30 mouse cellular contexts compared by ENCODE assay signal in genomic region chr1:174244621-174245020, GRCm38 (mm10). TPM values are rescaled to one million over a fixed set of nuclear protein-coding genes. Genes with fewer than 3 reads are reported as not detected.
DNase-seq lines count a peak whose midpoint lies in the region; ATAC-seq and TF ChIP-seq lines count a peak whose summit lies in the region.
"Had no signal": no experiment of that assay in that cellular context is flagged by ENCODE, and none has a peak within 500 bp of the region (broad histone marks: within the 10 kb centered on the region; RNA-seq: fewer than 3 reads in every experiment).

No protein-coding gene starts in this region.

- intact Hi-C loops in heart, postnatal 10 days (cut with DNase I) = no loop called here

- no peaks in the 10 kb centered on the region for H3K36me3 ChIP-seq in hindbrain, postnatal 0 days (ENCODE audit: insufficient read depth, low read length)
- no peaks in the 10 kb centered on the region for H3K36me3 ChIP-seq in hindbrain, embryonic 10.5 days
- H3K36me3 ChIP-seq in midbrain, embryonic 14.5 days (ENCODE audit: control insufficient read depth, insufficient read depth, low read length) = no peaks in the 10 kb centered on the region
- H3K36me3 ChIP-seq in midbrain, embryonic 16.5 days (ENCODE audit: control insufficient read depth, insufficient read depth, low read length) = no peaks in the 10 kb centered on the region
- H3K36me3 ChIP-seq: forebrain, embryonic 15.5 days; heart, embryonic 13.5 days; hindbrain, embryonic 13.5 days; intestine, embryonic 15.5 days had no signal

- H3K4me1 ChIP-seq in hindbrain, postnatal 0 days (ENCODE audit: insufficient read depth, low read length) = no peaks in the 10 kb centered on the region
- no peaks in the 10 kb centered on the region for H3K4me1 ChIP-seq in hindbrain, embryonic 10.5 days (replicated peaks)
- no peaks in the 10 kb centered on the region for H3K4me1 ChIP-seq in midbrain, embryonic 14.5 days (ENCODE audit: control insufficient read depth, insufficient read depth, low read length)
- no peaks in the 10 kb centered on the region for H3K4me1 ChIP-seq in midbrain, embryonic 16.5 days (ENCODE audit: control insufficient read depth, insufficient read depth, low read length)
- H3K4me1 ChIP-seq: forebrain, embryonic 15.5 days; hindbrain, embryonic 13.5 days; intestine, embryonic 15.5 days had no signal

- TF ChIP-seq CTCF in hindbrain, postnatal 0 days (IDR thresholded peaks at IDR 0.05; ENCODE audit: low read depth) = no peak

- no peak for ATAC-seq in hindbrain, postnatal 0 days
- ATAC-seq in midbrain, embryonic 14.5 days (ENCODE audit: low FRiP score, low TSS enrichment) = no peak
- no peak for ATAC-seq in midbrain, embryonic 16.5 days
- ATAC-seq: activated CD4-positive, CD25-positive, alpha-beta regulatory T cell, adult 4 months; CD4-positive, CD25-positive, alpha-beta regulatory T cell, adult 4 months; forebrain, embryonic 15.5 days; intestine, embryonic 15.5 days had no signal

- H3K27me3 ChIP-seq in hindbrain, postnatal 0 days (ENCODE audit: insufficient read depth, low read length) = no peaks in the 10 kb centered on the region
- H3K27me3 ChIP-seq in hindbrain, embryonic 10.5 days (ENCODE audit: insufficient read depth, poor library complexity, severe bottlenecking) = no peaks in the 10 kb centered on the region
- H3K27me3 ChIP-seq in midbrain, embryonic 14.5 days (ENCODE audit: control insufficient read depth, insufficient read depth, low read length) = no peaks in the 10 kb centered on the region
- no peaks in the 10 kb centered on the region for H3K27me3 ChIP-seq in midbrain, embryonic 16.5 days (ENCODE audit: control insufficient read depth, insufficient read depth, low read depth, low read length)
- H3K27me3 ChIP-seq: forebrain, embryonic 15.5 days; heart, embryonic 13.5 days; hindbrain, embryonic 13.5 days; intestine, embryonic 15.5 days had no signal

- peak; percentile 26 for DNase-seq in hindbrain, postnatal 0 days (ENCODE audit: low spot score)
- DNase-seq in hindbrain, embryonic 10.5 days (ENCODE audit: low spot score) = no peak
- peak; percentile 16 for DNase-seq in midbrain, embryonic 14.5 days
- DNase-seq in brain, adult 2 months (ENCODE audit: low read depth, low spot score) = peak; percentile 15
- DNase-seq in brain, embryonic 18.5 days (ENCODE audit: low read depth, low spot score) = peak; percentile 4
- DNase-seq in heart, postnatal 10 days = no peak
- DNase-seq: adrenal gland, adult 8-10 months; adrenal gland, postnatal 25 days; cerebellum, adult 11-12 months; cerebellum, adult 9-10 months; cerebellum, postnatal 14 days; gastrocnemius, postnatal 25 days; heart, adult 18-20 months; kidney, adult 11 months had no signal

- H3K4me2 ChIP-seq in hindbrain, postnatal 0 days (ENCODE audit: low read depth, low read length) = no peak overlapping the region
- no peak overlapping the region for H3K4me2 ChIP-seq in midbrain, embryonic 14.5 days (ENCODE audit: low read length)
- no peak overlapping the region for H3K4me2 ChIP-seq in midbrain, embryonic 16.5 days (ENCODE audit: low read length)
- H3K4me2 ChIP-seq: forebrain, embryonic 15.5 days; heart, embryonic 13.5 days; hindbrain, embryonic 13.5 days; intestine, embryonic 15.5 days had no signal

- 63% methylated on average over 2 of the region's 2 CpGs for WGBS in hindbrain, postnatal 0 days
- 96% methylated on average over 2 of the region's 2 CpGs for WGBS in hindbrain, embryonic 10.5 days
- 87% methylated on average over 2 of the region's 2 CpGs for WGBS in midbrain, embryonic 14.5 days
- WGBS in midbrain, embryonic 16.5 days = 79% methylated on average over 2 of the region's 2 CpGs

- no peak overlapping the region for H3K9ac ChIP-seq in hindbrain, postnatal 0 days (replicated peaks; ENCODE audit: low read length)
- H3K9ac ChIP-seq in midbrain, embryonic 14.5 days (replicated peaks; ENCODE audit: low read length) = no peak overlapping the region
- H3K9ac ChIP-seq in midbrain, embryonic 16.5 days (ENCODE audit: low read depth, low read length) = no peak overlapping the region
- H3K9ac ChIP-seq: forebrain, embryonic 15.5 days; heart, embryonic 13.5 days; hindbrain, embryonic 13.5 days; intestine, embryonic 15.5 days had no signal

- no peaks in the 10 kb centered on the region for H3K9me3 ChIP-seq in hindbrain, postnatal 0 days (ENCODE audit: low read length)
- no peaks in the 10 kb centered on the region for H3K9me3 ChIP-seq in hindbrain, embryonic 10.5 days
- no peaks in the 10 kb centered on the region for H3K9me3 ChIP-seq in midbrain, embryonic 14.5 days (ENCODE audit: control insufficient read depth, low read length)
- no peaks in the 10 kb centered on the region for H3K9me3 ChIP-seq in midbrain, embryonic 16.5 days (replicated peaks; ENCODE audit: control insufficient read depth, low read length, poor library complexity, severe bottlenecking)
- H3K9me3 ChIP-seq: forebrain, embryonic 15.5 days; heart, embryonic 13.5 days; hindbrain, embryonic 13.5 days; intestine, embryonic 15.5 days had no signal

- no peak overlapping the region for H3K27ac ChIP-seq in hindbrain, postnatal 0 days
- H3K27ac ChIP-seq in hindbrain, embryonic 10.5 days = no peak overlapping the region
- no peak overlapping the region for H3K27ac ChIP-seq in midbrain, embryonic 14.5 days (replicated peaks; ENCODE audit: low read depth, low read length)
- H3K27ac ChIP-seq in midbrain, embryonic 16.5 days (ENCODE audit: low read length) = no peak overlapping the region
- H3K27ac ChIP-seq: forebrain, embryonic 15.5 days; heart, embryonic 13.5 days; hindbrain, embryonic 13.5 days; intestine, embryonic 15.5 days had no signal

- H3K4me3 ChIP-seq in hindbrain, postnatal 0 days (ENCODE audit: low read length) = no peak overlapping the region
- H3K4me3 ChIP-seq in hindbrain, embryonic 10.5 days = no peak overlapping the region
- no peak overlapping the region for H3K4me3 ChIP-seq in midbrain, embryonic 14.5 days (replicated peaks; ENCODE audit: low read depth, low read length)
- no peak overlapping the region for H3K4me3 ChIP-seq in midbrain, embryonic 16.5 days (ENCODE audit: low read depth, low read length)
- H3K4me3 ChIP-seq: forebrain, embryonic 15.5 days; heart, embryonic 13.5 days; hindbrain, embryonic 13.5 days; intestine, embryonic 15.5 days had no signal

RNA-seq across cellular contexts. Expression of gene Olfr419, which starts 7.2 kb away (rescaled TPM):
- not detected in 2 replicates for total RNA-seq in hindbrain, postnatal 0 days (2014; rRNA removed)
- polyA plus RNA-seq in hindbrain, postnatal 0 days (2015; fragmentation: Nextera tagmentation; extraction: Ambion mirVana) = not detected in 2 replicates
- polyA plus RNA-seq in hindbrain, embryonic 10.5 days (2016; fragmentation: Nextera tagmentation; extraction: Ambion mirVana) = not detected in 2 replicates
- polyA plus RNA-seq in midbrain, embryonic 14.5 days (2014; fragmentation: Nextera tagmentation; extraction: Ambion mirVana) = not detected in 2 replicates
- not detected in 2 replicates for polyA plus RNA-seq in midbrain, embryonic 16.5 days (2015; fragmentation: Nextera tagmentation; extraction: Ambion mirVana)
- not detected for total RNA-seq in heart, postnatal 10 days (2021)
- total RNA-seq: adrenal gland, adult 8-10 months; adrenal gland, postnatal 25 days; gastrocnemius, adult 8-10 months; gastrocnemius, postnatal 25 days; heart, adult 18-20 months; heart, postnatal 25 days; hematopoietic stem cell, adult 5-6 weeks; MEL had no signal
- polyA plus RNA-seq: activated CD4-positive, CD25-positive, alpha-beta regulatory T cell, adult 4 months; C2C12; CD4-positive, CD25-positive, alpha-beta regulatory T cell, adult 4 months; embryonic facial prominence, embryonic 11.5 days; forebrain, embryonic 11.5 days; forebrain, embryonic 15.5 days; gonadal fat pad, adult 2 months; heart, embryonic 13.5 days; heart, embryonic 16.5 days; hindbrain, embryonic 13.5 days; intestine, embryonic 15.5 days had no signal

Comparison
In these comparisons a context has a peak if more than half of its experiments do, and no peak if none do; other contexts are left out.
1. DNase-seq: peak in hindbrain, postnatal 0 days (single experiment), midbrain, embryonic 14.5 days (single experiment), brain, adult 2 months (single experiment) and brain, embryonic 18.5 days (single experiment); none in hindbrain, embryonic 10.5 days (single experiment) and heart, postnatal 10 days (0 of 2).